Mouse (Mus musculus) liver, adult 2 months (tissue): ENCODE measurements around the gene Cubn. TPM values are rescaled to one million over a fixed set of nuclear protein-coding genes. Genes with fewer than 3 reads are reported as not detected.

Experiments used
- DNase-seq: peaks from one replicate; pipeline ENCODE4 v3.0.0-alpha.2; 2011; ENCODE audit warnings: low read depth, low spot score; ENCODE audit errors: extremely low read depth
- H3K27ac ChIP-seq: fragments of 200-500 bp; replicated peaks from 2 replicates; pipeline ENCODE4 v1.5.1; 2012; ENCODE audit warnings: low read depth, mild to moderate bottlenecking, control low read depth, inconsistent platforms, low read length; ENCODE audit not compliant: insufficient read depth
- H3K27me3 ChIP-seq: fragments of 200-500 bp; 2 replicates; pipeline ENCODE4 v1.6.1; 2012; ENCODE audit warnings: mild to moderate bottlenecking, moderate library complexity, low read length, inconsistent platforms; ENCODE audit not compliant: control insufficient read depth, insufficient read depth
- H3K36me3 ChIP-seq: fragments of 200-500 bp; 2 replicates; pipeline ENCODE4 v1.6.1; 2012; ENCODE audit warnings: low read length, inconsistent platforms; ENCODE audit not compliant: control insufficient read depth, insufficient read depth
- H3K4me1 ChIP-seq: fragments of 200-500 bp; 2 replicates; pipeline ENCODE4 v1.6.1; 2011; ENCODE audit warnings: low read length; ENCODE audit not compliant: control insufficient read depth, insufficient read depth
- H3K4me3 ChIP-seq: fragments of 200-500 bp; 2 replicates; pipeline ENCODE4 v1.5.1; 2011; ENCODE audit warnings: low read depth, mild to moderate bottlenecking, control low read depth, low read length, moderate library complexity; ENCODE audit not compliant: insufficient read depth
- H3K79me2 ChIP-seq: fragments of 200-500 bp; 2 replicates; pipeline ENCODE4 v1.6.1; 2012; ENCODE audit warnings: inconsistent platforms, mild to moderate bottlenecking, low read length, moderate library complexity; ENCODE audit not compliant: control insufficient read depth, insufficient read depth
- H3K9ac ChIP-seq: fragments of 200-500 bp; 2 replicates; pipeline ENCODE4 v1.6.1; 2012; ENCODE audit warnings: low read depth, mild to moderate bottlenecking, control low read depth, inconsistent platforms, low read length
- CTCF ChIP-seq: fragments of 200-500 bp; IDR thresholded peaks from 2 replicates; pipeline ENCODE4 v1.5.1; 2011; ENCODE audit warnings: low read depth, low read length, control low read depth
- POLR2A ChIP-seq: fragments of 200-500 bp; IDR thresholded peaks from 2 replicates; pipeline ENCODE4 v1.6.1; 2011; ENCODE audit warnings: low read length, control low read depth; ENCODE audit not compliant: insufficient read depth; ENCODE audit errors: extremely low read depth
- WGBS: fragments of 180-500 bp; shearing (Covaris S2); methylation state at CpG from one replicate; pipeline ENCODE4 v1.1.7; 2018; 5-methylcytosine and 5-hydroxymethylcytosine counted together
- polyA plus RNA-seq: library from polyadenylated mRNA; depleted of rRNA; stranded (reverse); fragments of >200 nt; gene quantifications from 2 replicates; pipeline ENCODE4 v1.2.3, GENCODE M21; 2012; rRNA removed
- total RNA-seq: library from RNA; depleted of rRNA; stranded (reverse); fragments of >200 nt; gene quantifications from 2 replicates; pipeline ENCODE4 v1.2.3, GENCODE M21; 2014; rRNA removed

The Cubn gene
- 0.07 TPM in 1 of 2 replicates, not detected in the other for total RNA-seq
- polyA plus RNA-seq, result not detected in 2 replicates

GRCm38 (mm10) chr2:13491734-13492133, at the start of gene Cubn:
Gene Cubn (minus strand): TSS chr2:13491813.
- 56% methylated on average over 8 of the region's 8 CpGs for WGBS
- Histone ChIP-seq H3K4me3 (no peak within 1 kb of the TSS), H3K4me1 (peaks cover 2% of the 10 kb centered on the region; the same call in 1 of the 2 replicates), H3K27ac (no peak within 1 kb of the TSS), H3K9ac (no peak within 1 kb of the TSS), H3K36me3 (no peaks in the 10 kb centered on the region), H3K27me3 (no peaks in the 10 kb centered on the region), H3K79me2 (no peaks in the 10 kb centered on the region)
- TF ChIP-seq CTCF (no peak), POLR2A (no peak)
- no peak for DNase-seq

- Histone ChIP-seq H3K79me2 (no peaks in the 10 kb centered on the region), H3K4me1 (peaks cover 2% of the 10 kb centered on the region; the same call in 1 of the 2 replicates), H3K27ac (no peak overlapping the region), H3K36me3 (no peaks in the 10 kb centered on the region), H3K27me3 (no peaks in the 10 kb centered on the region), H3K9ac (no peak overlapping the region), H3K4me3 (no peak overlapping the region)
- no peak for TF ChIP-seq CTCF
- no peak for TF ChIP-seq POLR2A
- no peak for DNase-seq
- 95% methylated on average over 1 of the region's 1 CpGs for WGBS
These were observed 48.2 kb upstream of the Cubn start for GRCm38 (mm10) chr2:13539860-13540259.

- Histone ChIP-seq H3K4me3 (no peak overlapping the region), H3K36me3 (no peaks in the 10 kb centered on the region), H3K79me2 (no peaks in the 10 kb centered on the region), H3K4me1 (peaks cover 2% of the 10 kb centered on the region; the same call in 1 of the 2 replicates), H3K27me3 (no peaks in the 10 kb centered on the region), H3K27ac (no peak overlapping the region), H3K9ac (no peak overlapping the region)
- no peak for DNase-seq
- TF ChIP-seq CTCF (no peak), POLR2A (no peak)
- 83% methylated on average over 6 of the region's 6 CpGs for WGBS
These were observed 47.2 kb upstream of the Cubn start for GRCm38 (mm10) chr2:13538704-13539377.

DNA sequence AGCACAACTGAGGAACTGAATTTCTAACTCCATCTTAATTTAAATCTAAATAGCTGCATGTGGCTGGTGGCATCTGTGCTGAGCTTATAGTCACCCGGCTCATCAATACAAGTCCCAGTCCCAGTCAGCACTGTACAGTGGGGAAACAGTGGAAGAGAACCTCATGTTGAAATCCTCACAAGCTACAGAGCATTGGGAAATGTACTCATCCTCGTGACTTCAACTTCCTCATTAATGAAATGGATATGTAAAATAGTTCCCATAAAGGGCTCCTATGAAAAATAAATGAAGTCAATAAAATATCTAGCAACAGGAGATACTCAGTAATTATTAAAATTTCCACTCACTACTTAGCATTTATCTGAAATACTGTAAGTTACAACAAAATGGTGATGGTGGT, 46.6 kb upstream of the Cubn start:
- 84% methylated on average over 2 of the region's 2 CpGs for WGBS
- Histone ChIP-seq H3K27me3 (no peaks in the 10 kb centered on the region), H3K4me1 (peaks cover 2% of the 10 kb centered on the region; the same call in 1 of the 2 replicates), H3K4me3 (no peak overlapping the region), H3K79me2 (no peaks in the 10 kb centered on the region), H3K27ac (0 out of 2 replicates have a peak overlapping the region, but pooled peaks have one; percentile 2), H3K9ac (no peak overlapping the region), H3K36me3 (no peaks in the 10 kb centered on the region)
- peak; percentile 48 for DNase-seq
- TF ChIP-seq POLR2A (no peak), CTCF (no peak)

DNA sequence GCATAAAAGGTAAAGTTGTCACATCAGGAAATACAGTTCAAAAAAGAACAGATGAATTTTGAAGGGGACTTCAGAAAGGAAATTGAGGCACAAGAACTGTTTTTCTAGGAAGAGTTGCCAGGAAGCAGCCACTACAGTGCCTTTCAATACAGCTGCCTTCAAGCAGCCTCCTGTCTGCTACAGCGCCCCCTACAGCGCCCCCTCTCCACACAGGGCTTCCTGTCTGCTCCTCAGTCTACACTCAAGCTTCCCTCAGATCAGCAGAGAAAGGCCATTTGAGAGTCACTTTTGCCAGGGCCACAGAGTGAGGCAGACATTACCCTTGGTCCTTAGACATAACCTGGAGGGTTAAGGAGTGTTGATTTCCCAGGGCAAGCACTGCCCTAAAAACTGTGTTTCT, 46.1 kb upstream of the Cubn start:
- Histone ChIP-seq H3K79me2 (no peaks in the 10 kb centered on the region), H3K4me3 (no peak overlapping the region), H3K36me3 (no peaks in the 10 kb centered on the region), H3K9ac (no peak overlapping the region), H3K27ac (0 out of 2 replicates have a peak overlapping the region, but pooled peaks have one; percentile 2), H3K27me3 (no peaks in the 10 kb centered on the region), H3K4me1 (peaks cover 2% of the 10 kb centered on the region; the same call in 1 of the 2 replicates)
- TF ChIP-seq CTCF (peak; percentile 70), POLR2A (no peak)
- 47% methylated on average over 2 of the region's 2 CpGs for WGBS
- DNase-seq, result peak; percentile 30

GRCm38 (mm10) chr2:13536747-13537146, 45.1 kb upstream of the Cubn start:
- DNase-seq, result peak; percentile 76
- Histone ChIP-seq H3K4me3 (no peak overlapping the region), H3K27me3 (no peaks in the 10 kb centered on the region), H3K79me2 (no peaks in the 10 kb centered on the region), H3K4me1 (peaks cover 2% of the 10 kb centered on the region; the same call in 1 of the 2 replicates), H3K36me3 (no peaks in the 10 kb centered on the region), H3K27ac (no peak overlapping the region), H3K9ac (no peak overlapping the region)
- TF ChIP-seq POLR2A (no peak), CTCF (peak; percentile 69)
